Mouse (Mus musculus) hindbrain, embryonic 14.5 days (tissue): Measurements from ENCODE around the gene Ncam1. TPM values are rescaled to one million over a fixed set of nuclear protein-coding genes. Genes with fewer than 3 reads are reported as not detected.

Experiments used
- ATAC-seq: fragments of 200-750 bp; cut with Nextera tagmentation; 2 replicates; pipeline ENCODE4 v1.8.0; 2017; ENCODE audit warnings: moderate number of reproducible peaks, mild to moderate bottlenecking, moderate TSS enrichment, moderate library complexity; ENCODE audit not compliant: low FRiP score
- DNase-seq: peaks from one replicate; pipeline ENCODE4 v3.0.0-alpha.2; 2015; ENCODE audit warnings: low spot score
- H3K27ac ChIP-seq: fragments of 300-500 bp; sonication (generic); 2 replicates; pipeline ENCODE4 v1.5.1; 2014; ENCODE audit warnings: mild to moderate bottlenecking, moderate library complexity
- H3K27me3 ChIP-seq: fragments of 300-500 bp; sonication (generic); 2 replicates; pipeline ENCODE4 v1.6.1; 2014; ENCODE audit warnings: mild to moderate bottlenecking, low read length, mixed read lengths; ENCODE audit not compliant: control insufficient read depth, insufficient read depth
- H3K36me3 ChIP-seq: fragments of 300-500 bp; sonication (generic); replicated peaks from 2 replicates; pipeline ENCODE4 v1.6.1; 2014; ENCODE audit not compliant: control insufficient read depth, insufficient read depth
- H3K4me1 ChIP-seq: fragments of 300-500 bp; sonication (generic); replicated peaks from 2 replicates; pipeline ENCODE4 v1.6.1; 2014; ENCODE audit warnings: antibody characterized with exemption, low read length, mixed read lengths; ENCODE audit not compliant: control insufficient read depth, insufficient read depth
- H3K4me2 ChIP-seq: fragments of 300-500 bp; sonication (generic); replicated peaks from 2 replicates; pipeline ENCODE4 v1.6.1; 2014; ENCODE audit warnings: mild to moderate bottlenecking, moderate library complexity
- H3K4me3 ChIP-seq: fragments of 300-500 bp; sonication (generic); replicated peaks from 2 replicates; pipeline ENCODE4 v1.5.1; 2014; ENCODE audit warnings: mild to moderate bottlenecking, low read length
- H3K9ac ChIP-seq: fragments of 300-500 bp; sonication (generic); 2 replicates; pipeline ENCODE4 v1.6.1; 2014
- H3K9me3 ChIP-seq: fragments of 300-500 bp; sonication (generic); 2 replicates; pipeline ENCODE4 v1.6.1; 2016; ENCODE audit warnings: low read length; ENCODE audit not compliant: control insufficient read depth
- WGBS: fragments of 180-500 bp; shearing (Covaris S2); extraction: QIAGEN DNeasy Blood & Tissue Kit; methylation state at CpG from one replicate; pipeline ENCODE4 v1.1.7; 2014; 5-methylcytosine and 5-hydroxymethylcytosine counted together
- polyA plus RNA-seq: library from polyadenylated mRNA; unstranded; fragments of >200 nt; fragmentation: Nextera tagmentation; extraction: Ambion mirVana; gene quantifications from 2 replicates; pipeline ENCODE4 v1.2.1, GENCODE M21; 2014

Gene Ncam1
- polyA plus RNA-seq, 1 experiment from 2014 or later = 349 TPM

DNA sequence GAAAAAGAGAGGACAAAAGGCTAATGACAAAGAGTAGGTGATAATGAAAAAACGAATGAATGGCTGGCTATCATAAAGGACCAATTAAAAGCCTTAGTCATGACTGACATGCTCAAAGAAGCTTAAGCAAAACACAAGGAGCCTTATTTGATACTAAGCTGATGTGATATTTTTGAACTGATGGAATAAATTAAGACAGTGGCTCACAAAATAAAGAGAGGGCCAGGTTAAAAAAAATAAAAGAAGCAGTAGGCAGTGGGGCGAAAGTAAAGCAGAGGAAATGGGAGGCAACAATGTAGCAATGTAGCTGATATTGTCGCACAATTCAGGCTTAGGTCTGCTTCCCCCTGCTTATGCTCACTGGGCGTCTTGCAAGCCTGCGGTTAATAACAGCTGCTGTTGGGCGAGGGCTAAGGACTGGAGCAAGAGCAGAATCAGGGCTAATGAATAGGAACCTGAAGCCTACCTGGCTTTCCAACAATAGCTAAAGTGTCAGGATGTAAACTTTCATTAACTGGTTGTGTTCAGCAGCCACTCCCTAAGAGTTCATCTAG is 126.0 kb downstream of the Ncam1 start:
- Histone ChIP-seq H3K4me3 (no peak overlapping the region), H3K27ac (no peak overlapping the region; the same call in 1 of the 2 replicates), H3K9me3 (no peaks in the 10 kb centered on the region), H3K36me3 (no peaks in the 10 kb centered on the region; the same call in 1 of the 2 replicates), H3K4me2 (no peak overlapping the region), H3K4me1 (peaks cover 26% of the 10 kb centered on the region), H3K9ac (no peak overlapping the region), H3K27me3 (no peaks in the 10 kb centered on the region)
- 46% methylated on average over 6 of the region's 6 CpGs for WGBS
- ATAC-seq (no peak), DNase-seq (no peak)

DNA sequence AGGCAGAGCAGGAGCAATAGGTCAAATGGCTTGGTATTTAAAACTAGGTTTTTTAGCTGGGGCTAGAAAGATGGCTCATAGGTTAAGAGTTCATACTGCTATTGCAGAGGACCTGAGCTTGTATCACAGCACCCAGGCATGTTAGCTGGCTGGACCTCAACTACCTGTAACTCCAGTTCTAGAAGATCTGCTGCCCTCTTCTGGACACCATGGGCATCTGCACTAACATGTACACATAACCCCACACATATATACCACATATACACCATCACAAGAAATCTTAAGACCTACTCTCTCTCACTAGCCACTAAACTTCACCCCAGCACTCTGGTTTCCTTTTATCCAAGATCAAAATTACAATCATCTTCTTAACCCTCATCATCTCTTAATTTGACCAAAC is 131.7 kb downstream of the Ncam1 start:
- Histone ChIP-seq H3K4me1 (peaks cover 10% of the 10 kb centered on the region; the same call in 1 of the 2 replicates), H3K9me3 (no peaks in the 10 kb centered on the region), H3K4me3 (no peak overlapping the region), H3K36me3 (no peaks in the 10 kb centered on the region; the same call in 1 of the 2 replicates), H3K27me3 (no peaks in the 10 kb centered on the region), H3K27ac (no peak overlapping the region), H3K4me2 (no peak overlapping the region), H3K9ac (no peak overlapping the region)
- no peak for ATAC-seq
- no peak for DNase-seq

DNA sequence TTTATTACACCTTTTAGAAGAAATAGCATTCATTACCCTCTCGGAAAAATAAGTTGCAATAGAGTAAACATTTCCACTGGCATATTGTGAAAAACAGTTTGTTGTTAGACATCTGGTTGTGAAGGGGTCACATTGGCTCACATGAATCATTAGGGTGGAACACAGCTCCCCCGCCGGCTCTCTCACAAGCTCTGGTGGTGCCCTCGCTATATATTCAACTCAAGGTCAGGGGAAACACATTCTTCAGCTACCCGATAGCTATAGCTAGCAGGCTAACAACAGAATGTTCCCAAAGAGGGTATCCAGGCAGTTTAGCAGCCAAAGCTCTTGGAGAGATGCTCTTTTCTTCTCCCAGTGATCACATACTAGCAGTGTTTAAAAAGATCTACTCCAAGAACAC is 133.4 kb downstream of the Ncam1 start:
- H3K27ac ChIP-seq = no peak overlapping the region
- H3K36me3 ChIP-seq = no peaks in the 10 kb centered on the region
- no peak overlapping the region for H3K4me3 ChIP-seq
- H3K4me2 ChIP-seq = no peak overlapping the region
- H3K4me1 ChIP-seq = peaks cover 18% of the 10 kb centered on the region; the same call in 1 of the 2 replicates
- no peaks in the 10 kb centered on the region for H3K27me3 ChIP-seq
- DNase-seq (peak; percentile 27), ATAC-seq (no peak)
- H3K9ac ChIP-seq = no peak overlapping the region
- 33% methylated on average over 5 of the region's 5 CpGs for WGBS
- no peaks in the 10 kb centered on the region for H3K9me3 ChIP-seq

DNA sequence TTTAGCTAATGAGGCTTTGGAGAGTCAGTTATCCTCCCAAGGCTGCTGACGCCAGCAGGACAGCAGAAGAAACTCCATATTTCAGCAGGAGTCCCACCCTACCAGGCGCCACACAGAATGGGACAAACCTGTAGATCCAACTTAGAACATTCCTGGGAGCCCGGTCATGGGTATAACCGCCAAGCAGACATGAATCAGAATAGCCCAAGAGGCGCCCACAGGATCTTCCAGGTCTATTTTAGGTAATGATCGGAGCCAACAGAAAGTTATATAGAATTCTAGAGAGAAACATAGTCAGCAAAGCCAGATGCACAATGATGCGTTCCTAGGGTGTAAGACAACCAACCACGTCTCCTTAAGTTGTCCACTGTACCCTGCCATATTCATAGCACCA is 134.8 kb downstream of the Ncam1 start:
- no peaks in the 10 kb centered on the region for H3K27me3 ChIP-seq
- no peak overlapping the region for H3K4me3 ChIP-seq
- no peak for ATAC-seq
- peaks cover 18% of the 10 kb centered on the region; the same call in 1 of the 2 replicates for H3K4me1 ChIP-seq
- no peak overlapping the region for H3K9ac ChIP-seq
- H3K27ac ChIP-seq = peak overlapping the region; percentile 34; the same call in 1 of the 2 replicates
- no peak for DNase-seq
- H3K36me3 ChIP-seq = no peaks in the 10 kb centered on the region
- no peak overlapping the region for H3K4me2 ChIP-seq
- 96% methylated on average over 8 of the region's 8 CpGs for WGBS
- H3K9me3 ChIP-seq = no peaks in the 10 kb centered on the region

- H3K4me2 ChIP-seq = no peak overlapping the region
- 71% methylated on average over 8 of the region's 8 CpGs for WGBS
- H3K27ac ChIP-seq = peak overlapping the region; percentile 34; the same call in 1 of the 2 replicates
- peaks cover 18% of the 10 kb centered on the region; the same call in 1 of the 2 replicates for H3K4me1 ChIP-seq
- no peaks in the 10 kb centered on the region for H3K9me3 ChIP-seq
- H3K9ac ChIP-seq = no peak overlapping the region
- ATAC-seq (peak; percentile 34; the same call in 1 of the 2 replicates), DNase-seq (no peak)
- H3K4me3 ChIP-seq = no peak overlapping the region
- no peaks in the 10 kb centered on the region for H3K27me3 ChIP-seq
- no peaks in the 10 kb centered on the region for H3K36me3 ChIP-seq
Measured at GRCm38 (mm10) chr9:49662958-49663926, 135.5 kb downstream of the Ncam1 start.

GRCm38 (mm10) chr9:49661480-49661879 is 137.2 kb downstream of the Ncam1 start:
- ATAC-seq (no peak), DNase-seq (no peak)
- H3K4me1 ChIP-seq = peaks cover 18% of the 10 kb centered on the region; the same call in 1 of the 2 replicates
- H3K36me3 ChIP-seq = no peaks in the 10 kb centered on the region
- 78% methylated on average over 2 of the region's 2 CpGs for WGBS
- no peaks in the 10 kb centered on the region for H3K27me3 ChIP-seq
- no peaks in the 10 kb centered on the region for H3K9me3 ChIP-seq
- no peak overlapping the region for H3K27ac ChIP-seq
- no peak overlapping the region for H3K4me3 ChIP-seq
- H3K4me2 ChIP-seq = no peak overlapping the region
- no peak overlapping the region for H3K9ac ChIP-seq

GRCm38 (mm10) chr9:49658381-49658856 is 140.3 kb downstream of the Ncam1 start:
- H3K9me3 ChIP-seq = no peaks in the 10 kb centered on the region
- H3K27me3 ChIP-seq = no peaks in the 10 kb centered on the region
- no peak overlapping the region for H3K4me3 ChIP-seq
- ATAC-seq (no peak), DNase-seq (no peak)
- peak overlapping the region; percentile 15; the same call in 1 of the 2 replicates for H3K27ac ChIP-seq
- peaks cover 12% of the 10 kb centered on the region; the same call in 1 of the 2 replicates for H3K4me1 ChIP-seq
- 60% methylated on average over 4 of the region's 4 CpGs for WGBS
- no peak overlapping the region for H3K9ac ChIP-seq
- H3K36me3 ChIP-seq = no peaks in the 10 kb centered on the region
- H3K4me2 ChIP-seq = no peak overlapping the region

GRCm38 (mm10) chr9:49654470-49654869 is 144.3 kb downstream of the Ncam1 start:
- no peak overlapping the region for H3K9ac ChIP-seq
- H3K27ac ChIP-seq = no peak overlapping the region
- DNase-seq (no peak), ATAC-seq (no peak)
- WGBS = 86% methylated on average over 3 of the region's 3 CpGs
- no peaks in the 10 kb centered on the region for H3K36me3 ChIP-seq
- no peak overlapping the region for H3K4me3 ChIP-seq
- H3K4me1 ChIP-seq = no peaks in the 10 kb centered on the region
- no peaks in the 10 kb centered on the region for H3K27me3 ChIP-seq
- H3K4me2 ChIP-seq = no peak overlapping the region
- H3K9me3 ChIP-seq = no peaks in the 10 kb centered on the region

DNA sequence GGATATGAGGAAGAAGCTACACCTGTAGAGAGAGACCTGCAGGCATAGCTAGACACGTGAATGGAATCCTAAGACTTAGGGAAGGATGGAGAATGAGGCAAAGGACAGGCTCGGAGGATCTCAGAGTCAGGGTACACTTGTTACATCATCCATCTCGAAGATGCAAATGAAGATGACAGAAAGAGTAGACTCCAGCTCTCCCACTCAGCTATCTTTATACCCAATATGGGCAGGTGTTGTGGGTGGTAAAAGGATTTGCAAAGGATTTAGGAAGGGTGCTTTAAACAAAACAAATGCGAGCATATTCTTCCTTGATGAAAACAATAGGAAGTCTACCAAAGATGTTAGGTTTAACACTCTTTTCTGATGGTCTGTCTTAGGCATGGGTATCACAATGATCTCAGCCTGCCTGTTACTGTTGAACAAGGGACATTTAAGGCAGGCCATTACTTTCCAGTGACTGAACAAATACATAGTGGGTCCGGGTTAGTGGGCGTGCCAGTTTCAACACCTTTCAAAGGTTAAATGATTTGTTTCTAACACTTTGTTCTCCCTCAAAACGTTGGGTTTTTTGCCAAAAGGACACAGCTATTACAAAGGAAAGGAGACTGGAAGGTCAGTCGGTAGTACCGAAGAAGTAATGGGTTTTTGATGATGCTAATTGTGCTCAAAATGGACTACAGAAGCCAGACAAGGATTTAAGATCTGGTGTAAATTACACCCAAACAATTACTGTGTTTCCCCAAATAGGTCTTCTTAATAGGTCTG is 145.1 kb downstream of the Ncam1 start:
- H3K27ac ChIP-seq = no peak overlapping the region
- DNase-seq = no peak
- no peak overlapping the region for H3K9ac ChIP-seq
- H3K4me2 ChIP-seq = no peak overlapping the region
- H3K4me3 ChIP-seq = no peak overlapping the region
- no peaks in the 10 kb centered on the region for H3K36me3 ChIP-seq
- H3K9me3 ChIP-seq = no peaks in the 10 kb centered on the region
- WGBS = 74% methylated on average over 9 of the region's 9 CpGs
- H3K27me3 ChIP-seq = no peaks in the 10 kb centered on the region
- H3K4me1 ChIP-seq = no peaks in the 10 kb centered on the region
- no peak for ATAC-seq
